Mouse (Mus musculus) hematopoietic multipotent progenitor cell, adult 10-12 weeks (in vitro differentiated cells): Measurements from ENCODE around the gene Olfr1260. TPM values are rescaled to one million over a fixed set of nuclear protein-coding genes. Genes with fewer than 3 reads are reported as not detected.

Experiments
- polyA plus RNA-seq: library from polyadenylated mRNA; stranded (reverse); fragments of >175 nt; gene quantifications from 2 replicates; pipeline ENCODE4 v1.2.3, GENCODE M21; 2012; ENCODE audit warnings: low replicate concordance

Gene Olfr1260
- not detected in 2 replicates for polyA plus RNA-seq

DNA sequence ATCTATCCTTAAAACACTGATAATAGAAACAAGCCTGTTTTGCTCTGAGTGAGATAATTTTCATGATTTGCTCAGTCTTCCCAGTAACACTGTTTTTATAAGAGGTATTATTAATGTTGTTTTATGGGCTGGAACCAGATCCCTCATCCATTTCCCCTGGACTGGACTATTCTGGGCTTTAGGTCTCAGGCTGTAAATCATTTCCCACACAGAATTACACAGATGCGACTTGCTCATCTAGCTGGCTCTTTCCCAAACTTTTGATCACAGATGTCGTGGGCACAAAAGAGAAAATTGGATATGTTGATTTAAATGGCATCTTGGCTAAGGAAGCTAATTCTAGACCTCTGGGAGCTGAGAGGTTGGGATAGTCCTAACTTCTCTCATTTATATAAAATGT, at the start of gene Olfr1260:
TSS of gene Olfr1260 (plus strand) at position 157 of the 400 bp plus-strand sequence.

DNA sequence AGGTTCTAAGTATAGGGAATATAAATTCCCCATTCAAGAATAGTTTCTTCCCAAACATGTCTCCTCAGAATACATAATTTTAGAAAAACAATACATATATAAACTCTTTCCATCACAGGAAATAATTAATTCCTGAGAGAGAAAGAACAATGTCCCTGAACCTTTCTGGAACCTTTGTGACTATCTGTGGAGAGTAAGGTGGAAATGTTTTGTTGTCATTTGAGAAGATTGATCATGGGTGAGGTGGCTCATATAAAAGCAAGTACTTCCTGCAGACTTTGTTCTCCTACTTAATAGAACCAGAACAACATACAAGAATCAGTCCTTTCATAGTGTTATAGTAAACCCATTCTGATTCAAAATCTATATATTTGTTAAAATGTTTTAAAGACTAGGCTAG, 47.1 kb upstream of the Olfr1260 start, which contains the start of gene Olfr1258:
TSS of gene Olfr1258 (plus strand) at position 301 of the 400 bp plus-strand sequence.

DNA sequence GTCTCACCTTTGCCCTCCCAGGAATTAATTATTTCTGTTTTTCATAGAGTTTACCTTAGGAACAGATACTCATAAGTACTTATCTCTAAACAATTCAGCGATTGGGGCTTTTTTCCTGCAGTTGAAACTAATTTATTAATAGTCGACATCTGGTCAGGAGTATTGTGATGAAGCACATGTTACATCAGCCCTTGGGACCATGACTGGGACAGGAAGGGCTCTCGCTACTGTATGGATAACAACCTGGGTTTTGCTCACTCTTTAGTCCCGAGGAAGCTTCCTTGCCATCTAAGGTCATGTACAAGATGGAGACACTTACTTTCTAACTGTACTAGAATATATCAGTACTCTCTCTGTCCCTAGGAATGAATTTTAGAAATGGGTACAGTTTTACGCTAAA, 25.6 kb upstream of the Olfr1260 start, which contains the start of gene Olfr1259:
TSS of gene Olfr1259 (minus strand) at position 101 of the 400 bp plus-strand sequence.

DNA sequence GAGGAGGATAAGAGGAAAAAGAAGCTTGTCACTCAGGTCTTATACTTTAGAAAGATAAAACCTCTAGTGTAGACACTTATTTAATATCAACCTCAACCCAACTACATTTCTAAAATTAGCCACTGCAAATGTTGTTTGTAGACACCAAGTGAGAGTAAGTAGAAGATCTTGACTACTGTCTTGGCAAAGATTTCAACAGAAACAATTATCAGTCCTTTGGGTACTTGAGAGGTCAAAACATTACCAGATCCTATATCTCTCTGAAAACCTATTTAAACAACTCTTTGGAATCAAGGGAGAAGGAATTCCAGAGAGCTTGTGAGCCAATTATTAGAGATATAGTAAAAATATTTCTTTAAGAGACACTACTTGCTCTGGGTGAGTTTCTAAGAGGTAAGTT, 16.8 kb downstream of the Olfr1260 start, which contains the start of gene Olfr1261:
TSS of gene Olfr1261 (plus strand) at position 301 of the 400 bp plus-strand sequence.

DNA sequence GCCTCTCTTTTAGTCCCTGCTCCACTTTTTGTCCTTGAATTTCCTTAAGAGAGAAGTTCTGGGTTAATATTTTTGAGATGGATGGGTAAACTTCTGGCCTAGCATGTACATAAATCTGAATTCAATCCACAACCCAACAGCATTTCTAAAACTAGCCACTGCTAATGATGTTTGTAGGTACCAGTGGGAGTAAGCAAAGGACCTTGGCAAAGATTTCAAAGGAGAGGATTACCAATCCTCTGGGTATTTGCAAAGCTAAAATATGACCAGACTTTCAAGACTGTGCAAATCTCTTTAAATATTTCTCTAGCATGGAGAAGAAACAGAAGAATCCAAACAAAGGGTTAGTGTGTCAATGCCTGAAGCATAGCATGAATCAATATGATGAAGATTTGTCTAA, 25.7 kb downstream of the Olfr1260 start, which contains the start of gene Olfr1262:
TSS of gene Olfr1262 (plus strand) at position 301 of the 400 bp plus-strand sequence.

DNA sequence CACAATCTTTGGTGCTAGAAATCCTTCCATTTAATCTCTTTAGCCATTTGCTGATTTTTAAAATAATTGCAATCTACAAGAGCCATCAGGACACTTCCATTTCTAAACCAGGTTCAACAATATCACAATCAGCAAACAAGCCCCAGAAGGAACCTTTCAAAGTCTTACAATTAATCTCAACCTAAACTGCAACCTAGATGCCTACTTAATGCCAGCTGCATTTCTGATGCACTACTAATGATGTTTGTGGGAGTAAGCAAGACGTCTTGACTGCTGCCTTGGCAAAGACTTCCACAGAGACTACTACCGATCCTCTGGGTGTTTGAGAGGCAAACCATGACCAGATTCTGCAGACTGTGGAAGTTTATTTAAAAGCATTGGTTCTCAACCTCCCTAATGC, 37.7 kb downstream of the Olfr1260 start, which contains the start of gene Olfr1263:
TSS of gene Olfr1263 (plus strand) at position 301 of the 400 bp plus-strand sequence.

DNA sequence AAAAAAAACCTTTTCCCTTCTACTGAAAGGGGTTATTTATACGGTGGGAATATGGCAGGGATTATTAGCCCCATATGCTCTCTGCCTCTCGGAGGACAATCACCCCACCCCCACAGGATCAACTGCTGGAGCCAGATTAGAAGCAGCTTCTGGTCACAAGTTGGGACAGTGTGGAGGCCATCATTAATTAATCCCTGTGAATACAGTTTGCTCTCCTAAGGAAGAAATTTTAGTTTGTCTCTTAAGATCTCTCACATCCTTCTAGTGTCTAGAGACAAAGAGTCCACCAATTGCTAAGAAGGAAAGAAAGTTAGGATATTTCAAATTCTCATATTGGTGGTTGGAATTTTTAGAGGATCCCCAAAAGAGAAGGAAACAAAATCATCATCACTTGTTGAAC, 51.3 kb downstream of the Olfr1260 start, which contains the start of gene Olfr1264:
TSS of gene Olfr1264 (minus strand) at position 101 of the 400 bp plus-strand sequence.

Other genes with a start within 250 kb of the Olfr1260 start
- gene Olfr1252, start 249.3 kb upstream of the Olfr1260 start, polyA plus RNA-seq = not detected in 2 replicates
- gene Olfr1253, start 217.2 kb upstream of the Olfr1260 start, polyA plus RNA-seq = not detected in 2 replicates
- gene Olfr1254, start 180.7 kb upstream of the Olfr1260 start, polyA plus RNA-seq = not detected in 2 replicates
- not detected in 2 replicates for gene Olfr1255, start 162.3 kb upstream of the Olfr1260 start, polyA plus RNA-seq
- not detected in 2 replicates for gene Olfr1256, start 132.8 kb upstream of the Olfr1260 start, polyA plus RNA-seq
- 0.05 TPM in 1 of 2 replicates, not detected in the other for gene Olfr48, start 126.1 kb upstream of the Olfr1260 start, polyA plus RNA-seq
- 0.04 TPM in 1 of 2 replicates, not detected in the other for gene Olfr1257, start 95.9 kb upstream of the Olfr1260 start, polyA plus RNA-seq
- gene Olfr1258, start 47.0 kb upstream of the Olfr1260 start, polyA plus RNA-seq = not detected in 2 replicates
- gene Olfr1259, start 25.7 kb upstream of the Olfr1260 start, polyA plus RNA-seq = not detected in 2 replicates
- not detected in 2 replicates for gene Olfr1261, start 16.9 kb downstream of the Olfr1260 start, polyA plus RNA-seq
- gene Olfr1262, start 25.8 kb downstream of the Olfr1260 start, polyA plus RNA-seq = not detected in 2 replicates
- not detected in 2 replicates for gene Olfr1263, start 37.8 kb downstream of the Olfr1260 start, polyA plus RNA-seq
- gene Olfr1264, start 51.2 kb downstream of the Olfr1260 start, polyA plus RNA-seq = not detected in 2 replicates
- not detected in 2 replicates for gene Olfr1265, start 61.0 kb downstream of the Olfr1260 start, polyA plus RNA-seq
- not detected in 2 replicates for gene Olfr140, start 89.3 kb downstream of the Olfr1260 start, polyA plus RNA-seq
- not detected in 2 replicates for gene Olfr1269, start 147.1 kb downstream of the Olfr1260 start, polyA plus RNA-seq
- not detected in 2 replicates for gene Olfr32, start 168.0 kb downstream of the Olfr1260 start, polyA plus RNA-seq
- gene Olfr1270, start 178.8 kb downstream of the Olfr1260 start, polyA plus RNA-seq = not detected in 2 replicates